Mouse (Mus musculus) bone marrow, adult 2 months (tissue): ENCODE results near the gene Hist1h2bh.

Experiments used
- CTCF ChIP-seq: fragments of 200-500 bp; IDR thresholded peaks from 2 replicates; pipeline ENCODE4 v1.5.1; 2011; ENCODE audit warnings: low read length, control low read depth; ENCODE audit not compliant: control insufficient read depth, insufficient read depth
- POLR2A ChIP-seq: fragments of 200-500 bp; IDR thresholded peaks from 2 replicates; pipeline ENCODE4 v1.6.1; 2011; ENCODE audit warnings: low read depth, mild to moderate bottlenecking, control low read depth, low read length, borderline replicate concordance; ENCODE audit not compliant: control insufficient read depth

- TF ChIP-seq POLR2A (no peak), CTCF (no peak)
These were observed 23.8 kb downstream of the Hist1h2bh start for GRCm38 (mm10) chr13:23519416-23519815.
